Mouse (Mus musculus) limb, embryonic 14.5 days (tissue): ENCODE measurements around the gene Sdc4. TPM values are rescaled to one million over a fixed set of nuclear protein-coding genes. Genes with fewer than 3 reads are reported as not detected.

ENCODE experiments used
- ATAC-seq: fragments of 200-750 bp; cut with Nextera tagmentation; 2 replicates; pipeline ENCODE4 v1.8.0; 2017; ENCODE audit warnings: low read depth, moderate number of reproducible peaks, moderate TSS enrichment; ENCODE audit not compliant: low FRiP score
- DNase-seq: peaks from one replicate; pipeline ENCODE4 v3.0.0-alpha.2; 2015; ENCODE audit warnings: low spot score
- H3K27ac ChIP-seq: fragments of 300-500 bp; sonication (generic); replicated peaks from 2 replicates; pipeline ENCODE4 v1.5.1; 2014; ENCODE audit warnings: low read depth, mild to moderate bottlenecking, low read length, moderate library complexity, mixed read lengths
- H3K27me3 ChIP-seq: fragments of 300-500 bp; sonication (generic); 2 replicates; pipeline ENCODE4 v1.6.1; 2014; ENCODE audit warnings: low read length, mixed read lengths; ENCODE audit not compliant: control insufficient read depth, insufficient read depth
- H3K36me3 ChIP-seq: fragments of 300-500 bp; sonication (generic); 2 replicates; pipeline ENCODE4 v1.6.1; 2014; ENCODE audit warnings: mild to moderate bottlenecking, low read length, moderate library complexity, mixed read lengths; ENCODE audit not compliant: control insufficient read depth, insufficient read depth
- H3K4me1 ChIP-seq: fragments of 300-500 bp; sonication (generic); 2 replicates; pipeline ENCODE4 v1.6.1; 2014; ENCODE audit warnings: antibody characterized with exemption, low read length, mixed read lengths; ENCODE audit not compliant: control insufficient read depth, insufficient read depth
- H3K4me2 ChIP-seq: fragments of 300-500 bp; sonication (generic); replicated peaks from 2 replicates; pipeline ENCODE4 v1.6.1; 2014; ENCODE audit warnings: low read depth, mild to moderate bottlenecking, low read length, moderate library complexity; ENCODE audit not compliant: severe bottlenecking
- H3K4me3 ChIP-seq: fragments of 300-500 bp; sonication (generic); replicated peaks from 2 replicates; pipeline ENCODE4 v1.5.1; 2014; ENCODE audit warnings: low read length
- H3K9ac ChIP-seq: fragments of 300-500 bp; sonication (generic); 2 replicates; pipeline ENCODE4 v1.6.1; 2014; ENCODE audit warnings: mild to moderate bottlenecking, low read depth, low read length, moderate library complexity; ENCODE audit not compliant: severe bottlenecking
- H3K9me3 ChIP-seq: fragments of 300-500 bp; sonication (generic); 2 replicates; pipeline ENCODE4 v1.6.1; 2016; ENCODE audit warnings: low read length; ENCODE audit not compliant: control insufficient read depth
- POLR2A ChIP-seq: fragments of 200-500 bp; IDR thresholded peaks from 2 replicates; pipeline ENCODE4 v1.8.0; 2012; ENCODE audit warnings: inconsistent platforms, mild to moderate bottlenecking, moderate library complexity, borderline replicate concordance; ENCODE audit not compliant: insufficient read depth, insufficient read length; ENCODE audit errors: extremely low read depth
- WGBS: fragments of 180-500 bp; shearing (Covaris S2); extraction: QIAGEN DNeasy Blood & Tissue Kit; methylation state at CpG from one replicate; pipeline ENCODE4 v1.1.7; 2014; 5-methylcytosine and 5-hydroxymethylcytosine counted together
- polyA plus RNA-seq, 2 experiments: library from polyadenylated mRNA; depleted of rRNA in 1 of 2; stranded (reverse) in 1 of 2; unstranded in 1 of 2; fragments of >200 nt; fragmentation: Nextera tagmentation in 1 of 2; extraction: Ambion mirVana in 1 of 2; gene quantifications; 2 replicates each; pipeline versions ENCODE4 v1.2.1 to v1.2.3; 2012 to 2014

The Sdc4 gene
- polyA plus RNA-seq, 2 experiments: 27.4 to 65.9 TPM

- TF ChIP-seq POLR2A: no peak
- H3K27ac ChIP-seq: no peak overlapping the region
- H3K27me3 ChIP-seq: no peaks in the 10 kb centered on the region
- DNase-seq (no peak), ATAC-seq (no peak)
- peaks cover 23% of the 10 kb centered on the region for H3K36me3 ChIP-seq
- H3K9ac ChIP-seq: no peak overlapping the region
- no peak overlapping the region for H3K4me3 ChIP-seq
- H3K4me1 ChIP-seq: peaks cover 65% of the 10 kb centered on the region
- WGBS: 67% methylated on average over 9 of the region's 9 CpGs
- no peaks in the 10 kb centered on the region for H3K9me3 ChIP-seq
- H3K4me2 ChIP-seq: no peak overlapping the region
Measured at GRCm38 (mm10) chr2:164431676-164432465, 11.8 kb downstream of the Sdc4 start.

DNA sequence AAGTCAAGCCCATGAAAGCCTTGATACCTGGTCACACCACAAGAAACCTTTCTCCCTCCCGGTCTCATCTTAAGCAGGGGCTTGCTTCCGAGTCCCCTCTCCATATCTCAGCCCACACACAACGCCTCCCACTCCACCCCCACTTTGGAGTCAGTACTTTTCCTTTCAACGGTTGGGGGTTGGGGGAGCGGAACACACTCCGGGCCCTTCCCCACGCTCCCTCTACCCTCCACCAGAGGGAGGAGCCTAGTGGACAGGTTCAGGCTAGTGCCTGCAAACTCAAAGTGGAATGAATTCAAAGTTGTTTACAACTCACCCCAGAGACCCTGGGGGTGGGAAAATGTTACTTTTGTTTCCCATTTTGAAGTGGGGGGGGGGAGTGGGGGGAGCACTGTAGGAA lies 13.0 kb downstream of the Sdc4 start:
- Histone ChIP-seq H3K9me3 (no peaks in the 10 kb centered on the region), H3K4me1 (peaks cover 53% of the 10 kb centered on the region), H3K36me3 (peaks cover 35% of the 10 kb centered on the region), H3K27me3 (no peaks in the 10 kb centered on the region), H3K4me3 (no peak overlapping the region), H3K4me2 (peak overlapping the region; percentile 7; the same call in 1 of the 2 replicates), H3K27ac (0 out of 2 replicates have a peak overlapping the region, but pooled peaks have one; percentile 26), H3K9ac (no peak overlapping the region)
- DNase-seq (no peak), ATAC-seq (0 out of 2 replicates have a peak, but pooled peaks have one; percentile 32)
- WGBS: 6% methylated on average over 7 of the region's 7 CpGs
- TF ChIP-seq POLR2A: no peak

DNA sequence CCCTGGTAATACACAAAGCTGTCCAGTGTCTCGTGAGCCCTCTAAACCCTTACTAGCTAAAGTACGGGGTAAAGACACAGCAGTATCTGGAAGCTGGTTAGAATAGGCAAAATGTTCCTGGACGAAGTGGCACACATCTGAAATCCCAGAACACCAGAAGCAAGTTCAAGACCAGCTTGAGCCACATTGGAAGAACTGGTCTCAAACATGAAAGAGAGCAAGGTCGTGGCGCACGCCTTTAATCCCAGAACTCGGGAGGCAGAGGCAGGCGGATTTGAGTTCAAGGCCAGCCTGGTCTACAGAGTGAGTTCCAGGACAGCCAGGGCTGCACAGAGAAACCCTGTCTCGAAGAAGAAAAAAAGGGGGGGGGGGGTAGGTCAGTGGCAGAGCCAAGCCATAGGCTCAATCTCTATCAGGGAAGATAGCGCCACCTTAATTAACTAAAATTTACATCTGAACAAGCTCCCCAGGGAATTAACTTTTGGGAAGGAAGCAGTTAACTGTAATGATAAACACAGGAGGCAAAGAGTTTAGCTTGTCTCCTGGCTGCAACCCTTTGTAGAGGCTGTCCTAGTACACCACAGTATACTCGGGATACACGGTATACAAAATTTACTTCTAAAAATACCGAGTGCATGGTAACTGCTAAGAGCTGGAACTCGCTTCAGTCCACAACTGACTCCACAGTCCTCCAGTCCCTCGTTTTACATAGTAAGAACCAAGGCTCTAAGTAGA lies 13.6 kb downstream of the Sdc4 start:
- Histone ChIP-seq H3K4me3 (no peak overlapping the region), H3K27me3 (no peaks in the 10 kb centered on the region), H3K36me3 (peaks cover 41% of the 10 kb centered on the region), H3K9ac (no peak overlapping the region), H3K27ac (0 out of 2 replicates have a peak overlapping the region, but pooled peaks have one; percentile 26), H3K4me1 (peaks cover 46% of the 10 kb centered on the region), H3K4me2 (0 out of 2 replicates have a peak overlapping the region, but pooled peaks have one; percentile 7), H3K9me3 (no peaks in the 10 kb centered on the region)
- WGBS: 48% methylated on average over 15 of the region's 15 CpGs
- no peak for ATAC-seq
- TF ChIP-seq POLR2A: no peak
- DNase-seq: no peak

GRCm38 (mm10) chr2:164428451-164428850 lies 15.2 kb downstream of the Sdc4 start:
- Histone ChIP-seq H3K4me1 (peaks cover 31% of the 10 kb centered on the region), H3K4me2 (no peak overlapping the region), H3K36me3 (peaks cover 53% of the 10 kb centered on the region), H3K27ac (no peak overlapping the region), H3K9me3 (no peaks in the 10 kb centered on the region), H3K4me3 (no peak overlapping the region), H3K27me3 (no peaks in the 10 kb centered on the region), H3K9ac (no peak overlapping the region)
- 36% methylated on average over 5 of the region's 5 CpGs for WGBS
- no peak for DNase-seq
- ATAC-seq: no peak
- TF ChIP-seq POLR2A: no peak

DNA sequence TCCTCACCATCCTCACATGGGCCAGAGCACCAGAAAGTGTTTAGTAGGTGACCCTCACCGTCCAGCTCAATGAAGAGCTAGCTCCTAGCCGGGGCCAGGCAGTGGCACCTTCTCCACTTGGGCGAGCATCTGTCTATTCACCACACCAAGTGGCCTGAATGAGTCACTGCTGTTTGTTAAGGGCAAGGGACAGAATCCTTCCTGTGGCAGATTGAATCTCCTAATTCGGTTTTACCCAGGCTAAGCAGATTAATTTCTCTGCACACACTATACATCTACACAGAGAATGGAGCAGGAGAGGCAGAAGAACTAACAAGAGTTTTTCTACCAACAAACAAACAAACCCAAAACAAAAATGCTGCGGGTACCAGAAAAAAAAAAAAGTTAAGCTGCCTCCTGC lies 16.7 kb downstream of the Sdc4 start:
- Histone ChIP-seq H3K27me3 (no peaks in the 10 kb centered on the region), H3K27ac (no peak overlapping the region), H3K4me3 (no peak overlapping the region), H3K4me2 (no peak overlapping the region), H3K4me1 (peaks cover 21% of the 10 kb centered on the region), H3K36me3 (peaks cover 57% of the 10 kb centered on the region), H3K9ac (no peak overlapping the region), H3K9me3 (no peaks in the 10 kb centered on the region)
- no peak for TF ChIP-seq POLR2A
- WGBS: 84% methylated on average over 5 of the region's 5 CpGs
- DNase-seq (no peak), ATAC-seq (no peak)
